Mouse (Mus musculus) cerebellum, adult 11 months (tissue): Measurements from ENCODE around the gene Olfr228.
"Not testable (repeated sequence)": the region's sequence is repeated elsewhere in the genome, so short reads cannot be mapped to it uniquely, and the experiment has no call there.

Experiments
- DNase-seq: peaks from one replicate; pipeline ENCODE4 v3.0.0; 2022

Olfr228 gene

DNA sequence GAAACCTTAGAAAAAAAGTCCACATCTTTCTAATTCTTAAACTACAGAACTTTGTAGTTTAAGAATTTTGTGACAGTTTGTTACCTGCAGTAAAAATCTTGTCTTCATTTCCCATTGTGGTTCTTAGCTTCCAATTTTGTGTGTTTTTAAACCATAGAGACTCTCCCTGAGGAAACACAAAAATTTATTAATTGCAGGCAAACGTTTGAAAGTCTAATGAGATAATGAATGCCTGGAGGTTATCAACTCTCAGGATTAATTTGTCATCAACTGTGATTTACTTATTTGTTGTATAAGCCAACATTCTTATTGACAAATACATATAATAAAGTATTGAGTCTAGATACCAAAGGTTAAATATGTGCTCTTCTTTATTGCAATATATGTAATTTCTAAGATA, at the start of gene Olfr228:
Gene Olfr228 (minus strand): TSS at position 101 of the 400 bp plus-strand sequence.
- DNase-seq, result no peak

DNA sequence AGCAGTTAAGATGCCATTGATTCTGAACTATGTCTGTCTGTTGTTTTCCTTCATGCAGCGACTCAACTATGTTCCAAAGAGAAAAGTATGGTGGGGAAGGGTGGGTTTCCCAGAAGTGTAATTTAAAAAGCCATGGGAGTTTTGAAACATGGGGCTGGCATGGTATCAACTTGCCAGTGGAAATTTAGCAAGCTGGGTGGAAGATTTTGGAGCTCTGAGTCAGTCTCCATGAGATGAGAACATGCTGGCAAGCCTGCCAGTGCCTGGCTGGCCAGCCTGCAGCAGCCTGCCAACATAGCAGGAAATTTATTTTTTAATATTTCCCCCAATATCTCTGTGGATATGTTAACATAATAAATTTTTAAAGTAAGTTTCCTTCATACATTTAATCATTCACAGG, 43.8 kb upstream of the Olfr228 start:
- DNase-seq, result no peak

DNA sequence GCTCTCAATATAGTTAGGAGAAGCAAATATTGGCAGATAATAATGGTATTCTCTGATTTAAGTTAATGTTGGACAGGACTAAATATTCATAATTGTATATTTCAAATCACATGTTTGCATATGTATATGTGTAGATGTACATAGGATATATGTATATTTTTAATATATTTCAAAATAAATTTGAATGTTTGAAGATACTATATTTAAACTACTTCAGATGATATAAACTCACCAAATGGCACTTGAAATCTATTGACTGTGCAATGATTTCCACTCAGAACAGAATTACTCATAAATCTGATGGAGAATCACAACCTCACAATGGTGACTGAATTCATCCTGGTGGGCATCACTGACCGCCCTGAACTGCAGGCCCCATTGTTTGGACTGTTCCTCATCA, 21.0 kb upstream of the Olfr228 start, which contains the start of gene Olfr1076:
Gene Olfr1076 (plus strand): TSS at position 301 of the 400 bp plus-strand sequence.
- no peak for DNase-seq

DNA sequence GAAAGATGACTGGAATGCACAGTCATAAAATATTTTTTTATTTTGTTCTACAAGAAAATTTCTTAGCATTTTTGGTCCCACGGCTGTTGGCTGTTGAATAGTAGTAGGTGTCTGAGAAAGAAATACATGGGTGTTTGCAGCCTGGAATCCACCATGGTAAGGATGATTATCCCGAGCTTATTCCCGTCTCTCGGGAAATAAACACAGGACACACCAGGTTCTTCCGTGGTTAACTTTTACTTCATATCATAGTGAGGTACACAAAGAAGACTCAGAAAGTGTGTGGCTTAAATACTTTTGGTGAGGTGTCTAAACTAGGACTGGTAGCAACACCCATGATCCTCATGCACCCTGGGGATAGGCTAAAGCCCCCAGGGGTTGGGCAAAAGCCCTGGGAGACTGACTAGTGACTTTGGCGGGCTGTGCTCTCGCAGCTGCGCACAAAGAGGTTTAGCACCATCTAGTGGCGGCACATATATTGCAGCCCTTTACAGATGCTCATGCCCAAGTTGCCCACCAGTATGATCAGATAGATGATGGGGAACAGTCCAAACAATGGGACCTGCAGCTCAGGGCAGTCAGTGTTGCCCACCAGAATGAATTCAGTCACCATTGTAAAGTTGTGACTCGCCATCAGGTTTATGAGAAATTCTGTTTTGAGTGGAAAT, 22.6 kb downstream of the Olfr228 start:
- peak; percentile 9 for DNase-seq

DNA sequence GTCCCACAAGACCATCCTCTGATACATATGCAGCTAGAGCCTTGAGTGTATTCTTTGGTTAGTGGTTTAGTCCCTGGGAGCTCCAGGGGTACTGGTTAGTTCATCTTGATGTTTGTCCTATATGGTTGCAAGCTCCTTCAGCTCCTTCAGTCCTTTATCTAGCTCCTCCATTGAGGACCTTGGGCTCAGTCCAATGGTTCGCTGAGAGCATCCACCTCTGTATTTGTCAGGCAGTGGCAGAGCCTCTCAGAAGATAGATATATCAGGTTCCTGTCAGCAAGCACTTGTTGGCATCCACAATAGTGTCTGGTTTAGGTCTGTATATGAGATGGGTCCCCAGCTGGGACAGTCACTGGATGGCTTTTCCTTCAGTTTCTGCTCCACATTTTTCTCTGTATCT, 26.8 kb downstream of the Olfr228 start:
- DNase-seq, result no peak

DNA sequence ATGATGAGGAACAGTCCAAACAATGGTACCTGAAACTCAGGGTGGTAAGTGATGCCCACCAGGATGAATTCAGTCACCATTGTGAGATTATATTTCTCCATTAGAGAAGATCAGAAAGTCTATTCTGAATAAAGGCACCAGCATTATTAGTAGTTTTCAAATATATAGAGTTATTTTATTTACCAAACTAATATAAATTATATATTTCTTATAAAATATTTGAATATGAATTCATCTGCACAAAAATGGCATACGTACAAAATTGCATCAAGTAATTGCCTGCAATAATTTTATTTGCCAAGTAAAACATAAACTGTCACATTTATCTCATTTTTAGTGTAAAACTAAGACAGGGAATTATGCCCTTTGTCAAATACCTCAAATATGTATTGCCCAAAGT, 31.0 kb downstream of the Olfr228 start, which contains the start of gene Olfr1066:
Gene Olfr1066 (minus strand): TSS at position 101 of the 400 bp plus-strand sequence.
- DNase-seq, result no peak

DNA sequence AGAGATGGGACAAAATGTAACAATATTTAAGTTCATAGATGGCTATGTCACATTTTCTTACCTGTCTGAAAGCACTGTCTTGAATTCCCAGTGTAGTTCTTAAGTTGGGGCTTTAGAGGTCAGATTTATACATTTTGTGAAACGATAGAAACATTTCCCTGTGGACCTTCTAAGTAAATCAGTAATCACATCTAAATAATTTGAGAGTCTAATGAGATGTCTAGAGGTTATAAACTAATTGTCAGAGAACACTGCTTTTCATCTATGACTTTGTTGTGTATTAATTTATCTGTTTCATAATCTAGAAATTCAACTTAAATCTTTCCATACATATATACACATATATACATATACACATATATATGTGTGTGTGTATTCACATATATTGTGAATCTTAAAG, 36.7 kb downstream of the Olfr228 start, which contains the start of gene Olfr1065:
Gene Olfr1065 (minus strand): TSS at position 101 of the 400 bp plus-strand sequence.
- not testable (repeated sequence) for DNase-seq

DNA sequence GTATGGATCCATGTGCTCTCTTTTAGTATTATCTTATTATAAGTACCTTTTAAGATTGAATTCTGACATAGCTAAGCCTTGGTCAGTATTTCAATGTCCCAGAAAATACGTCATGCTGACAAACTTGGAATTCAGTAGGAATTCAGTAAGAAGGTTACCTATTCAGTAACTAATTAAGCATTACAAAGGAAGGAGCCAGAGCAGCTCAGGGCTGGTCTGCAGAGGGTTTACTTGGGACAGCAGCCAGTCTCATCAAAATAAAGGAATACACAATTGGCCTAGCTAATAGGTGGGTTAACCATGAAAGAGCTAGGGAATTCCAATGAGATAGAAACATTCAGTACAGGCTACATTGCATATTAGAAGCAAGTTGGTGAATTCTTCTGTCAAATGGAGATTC, 45.1 kb downstream of the Olfr228 start:
- DNase-seq, result not testable (repeated sequence)
